Comparison of ENCODE assay signal across 8 mouse cellular contexts in the genomic region with DNA sequence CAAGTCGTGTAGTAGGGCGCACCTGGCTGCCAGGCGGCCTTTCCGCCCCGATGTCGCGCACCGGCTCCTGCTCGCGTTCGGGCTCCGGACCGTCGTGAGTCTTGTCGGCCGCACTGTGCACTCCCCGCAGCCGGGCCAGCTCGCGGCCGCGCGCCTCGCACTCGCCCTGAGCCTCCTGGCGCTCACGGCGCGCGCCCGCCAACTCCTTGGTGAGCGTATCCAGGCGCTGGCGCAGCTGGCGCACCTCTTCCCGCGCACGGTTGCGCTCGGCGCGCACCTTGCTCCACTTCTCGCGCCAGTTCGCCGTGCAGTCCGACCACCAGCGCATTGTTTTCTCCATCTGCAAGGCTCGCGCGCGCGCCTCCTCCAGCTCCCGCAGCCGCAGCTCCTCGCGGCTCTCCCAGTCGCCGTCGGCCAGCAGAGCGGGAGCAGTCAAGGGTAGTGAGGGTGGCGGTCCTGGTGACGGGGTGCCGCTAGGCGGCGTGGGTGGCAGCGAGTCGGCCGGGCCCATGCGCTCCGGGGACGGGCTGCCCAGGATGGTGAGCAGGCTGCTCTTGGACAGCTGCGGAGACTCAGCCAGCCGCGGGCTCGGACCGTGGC. TPM values are rescaled to one million over a fixed set of nuclear protein-coding genes. Genes with fewer than 3 reads are reported as not detected.
DNase-seq lines count a peak whose midpoint lies in the region; ATAC-seq lines count a peak whose summit lies in the region.

No protein-coding gene starts in this region.

- peak overlapping the region; percentile 79 for H3K4me2 ChIP-seq in kidney, embryonic 14.5 days (replicated peaks; ENCODE audit: low read depth, low read length)
- peak overlapping the region; percentile 68 for H3K4me2 ChIP-seq in liver, embryonic 12.5 days
- H3K4me2 ChIP-seq in neural tube, embryonic 11.5 days (ENCODE audit: low read depth) = peak overlapping the region; percentile 72

- peaks cover 36% of the 10 kb centered on the region for H3K4me1 ChIP-seq in kidney, embryonic 14.5 days (ENCODE audit: control insufficient read depth, insufficient read depth, low read length)
- H3K4me1 ChIP-seq in liver, embryonic 12.5 days = peaks cover 55% of the 10 kb centered on the region
- peaks cover 17% of the 10 kb centered on the region for H3K4me1 ChIP-seq in neural tube, embryonic 11.5 days (ENCODE audit: control insufficient read depth, insufficient read depth, low read length)

- H3K4me3 ChIP-seq in kidney, embryonic 14.5 days (ENCODE audit: low read length) = peak overlapping the region; percentile 40
- H3K4me3 ChIP-seq in liver, embryonic 12.5 days = peak overlapping the region; percentile 36
- H3K4me3 ChIP-seq in neural tube, embryonic 11.5 days (ENCODE audit: low read depth, low read length) = peak overlapping the region; percentile 46

- H3K27ac ChIP-seq in kidney, embryonic 14.5 days (ENCODE audit: low read depth, low read length) = no peak overlapping the region
- H3K27ac ChIP-seq in liver, embryonic 12.5 days = no peak overlapping the region
- H3K27ac ChIP-seq in neural tube, embryonic 11.5 days (ENCODE audit: low read depth, low read length) = no peak overlapping the region

- H3K9me3 ChIP-seq in kidney, embryonic 14.5 days (ENCODE audit: control insufficient read depth, low read length) = no peaks in the 10 kb centered on the region
- H3K9me3 ChIP-seq in liver, embryonic 12.5 days (replicated peaks) = no peaks in the 10 kb centered on the region
- no peaks in the 10 kb centered on the region for H3K9me3 ChIP-seq in neural tube, embryonic 11.5 days (ENCODE audit: control insufficient read depth, low read length)

- H3K36me3 ChIP-seq in kidney, embryonic 14.5 days (ENCODE audit: control insufficient read depth, insufficient read depth, low read length) = peaks cover 33% of the 10 kb centered on the region; the same call in 1 of the 2 replicates
- peaks cover 31% of the 10 kb centered on the region for H3K36me3 ChIP-seq in liver, embryonic 12.5 days
- no peaks in the 10 kb centered on the region for H3K36me3 ChIP-seq in neural tube, embryonic 11.5 days (ENCODE audit: control insufficient read depth, insufficient read depth, low read length)

- peaks cover 13% of the 10 kb centered on the region for H3K27me3 ChIP-seq in kidney, embryonic 14.5 days (ENCODE audit: control insufficient read depth, insufficient read depth, low read length)
- peaks cover 31% of the 10 kb centered on the region for H3K27me3 ChIP-seq in liver, embryonic 12.5 days (replicated peaks)
- H3K27me3 ChIP-seq in neural tube, embryonic 11.5 days (ENCODE audit: control insufficient read depth, insufficient read depth, low read length) = peaks cover 15% of the 10 kb centered on the region

- ATAC-seq in kidney, embryonic 14.5 days (ENCODE audit: low FRiP score, low TSS enrichment) = peak; percentile 24
- ATAC-seq in liver, embryonic 12.5 days = no peak
- ATAC-seq in neural tube, embryonic 11.5 days (ENCODE audit: insufficient read depth, low FRiP score, low TSS enrichment) = peak; percentile 62

- peak; percentile 62 to 64 for DNase-seq in cerebellum, postnatal 14 days
- no peak for DNase-seq in cerebellum, adult 9-10 months
- DNase-seq in cerebellum, postnatal 36 days = peak; percentile 12 to 40
- DNase-seq in gastrocnemius, postnatal 14 days = peak; percentile 77
- DNase-seq in neural tube, embryonic 11.5 days (ENCODE audit: low spot score) = peak; percentile 84
- DNase-seq in urinary bladder, postnatal 25 days (ENCODE audit: low spot score) = peak; percentile 58

- H3K9ac ChIP-seq in kidney, embryonic 14.5 days (ENCODE audit: low read depth, low read length) = peak overlapping the region; percentile 38
- H3K9ac ChIP-seq in liver, embryonic 12.5 days = no peak overlapping the region
- peak overlapping the region; percentile 41 for H3K9ac ChIP-seq in neural tube, embryonic 11.5 days (ENCODE audit: low read length)

- intact Hi-C loops in gastrocnemius, postnatal 14 days (cut with DNase I; ENCODE audit: low total_unique reads) = no loop called here

- 9% methylated on average over 77 of the region's 77 CpGs for WGBS in kidney, embryonic 14.5 days
- WGBS in liver, embryonic 12.5 days (ENCODE audit: insufficient replicate concordance) = 37% methylated on average over 77 of the region's 77 CpGs
- 2% methylated on average over 75 of the region's 77 CpGs for WGBS in neural tube, embryonic 11.5 days

RNA-seq across cellular contexts. Expression of a gene that starts 4.7 kb away (rescaled TPM):
- total RNA-seq in gastrocnemius, postnatal 14 days (2021) = 10 to 100 TPM in 1 of 2 experiments, 1 to 10 TPM in 1; 7.1 to 10.9 TPM
- 24.2 and 29.4 TPM in 2 replicates for polyA plus RNA-seq in kidney, embryonic 14.5 days (2014; fragmentation: Nextera tagmentation; extraction: Ambion mirVana)
- polyA plus RNA-seq in liver, embryonic 12.5 days (2016; fragmentation: Nextera tagmentation; extraction: Ambion mirVana) = 9.1 and 10.0 TPM in 2 replicates
- 20.1 and 20.2 TPM in 2 replicates for polyA plus RNA-seq in neural tube, embryonic 11.5 days (2014; fragmentation: Nextera tagmentation; extraction: Ambion mirVana)

RNA-seq across cellular contexts. Expression of a gene that starts 10.3 kb away (rescaled TPM):
- not detected for total RNA-seq in gastrocnemius, postnatal 14 days (2021)
- polyA plus RNA-seq in kidney, embryonic 14.5 days (2014; fragmentation: Nextera tagmentation; extraction: Ambion mirVana) = not detected in 2 replicates
- 0.90 and 0.91 TPM in 2 replicates for polyA plus RNA-seq in liver, embryonic 12.5 days (2016; fragmentation: Nextera tagmentation; extraction: Ambion mirVana)
- 0.31 TPM in 1 of 2 replicates, not detected in the other for polyA plus RNA-seq in neural tube, embryonic 11.5 days (2014; fragmentation: Nextera tagmentation; extraction: Ambion mirVana)

RNA-seq across cellular contexts. Expression of a gene that starts 37.0 kb away (rescaled TPM):
- total RNA-seq in gastrocnemius, postnatal 14 days (2021) = 1 to 10 TPM; 9.6 to 9.8 TPM
- polyA plus RNA-seq in kidney, embryonic 14.5 days (2014; fragmentation: Nextera tagmentation; extraction: Ambion mirVana) = 14.6 and 20.6 TPM in 2 replicates
- polyA plus RNA-seq in liver, embryonic 12.5 days (2016; fragmentation: Nextera tagmentation; extraction: Ambion mirVana) = 13.8 and 14.6 TPM in 2 replicates
- 16.3 and 18.5 TPM in 2 replicates for polyA plus RNA-seq in neural tube, embryonic 11.5 days (2014; fragmentation: Nextera tagmentation; extraction: Ambion mirVana)

RNA-seq across cellular contexts. Expression of a gene that starts 55.9 kb away (rescaled TPM):
- 10 to 100 TPM; 37.3 to 39.4 TPM for total RNA-seq in gastrocnemius, postnatal 14 days (2021)
- 183 and 185 TPM in 2 replicates for polyA plus RNA-seq in kidney, embryonic 14.5 days (2014; fragmentation: Nextera tagmentation; extraction: Ambion mirVana)
- 107 and 112 TPM in 2 replicates for polyA plus RNA-seq in liver, embryonic 12.5 days (2016; fragmentation: Nextera tagmentation; extraction: Ambion mirVana)
- polyA plus RNA-seq in neural tube, embryonic 11.5 days (2014; fragmentation: Nextera tagmentation; extraction: Ambion mirVana) = 153 TPM in 2 replicates
